Mouse (Mus musculus) gastrocnemius, postnatal 25 days (tissue): ENCODE results near the gene Kat8. TPM values are rescaled to one million over a fixed set of nuclear protein-coding genes. Genes with fewer than 3 reads are reported as not detected.

Experiments
- total RNA-seq, 2 experiments: library from RNA; stranded (reverse); gene quantifications; 1 replicate in 1 of 2; 2 replicates in 1 of 2; pipeline ENCODE4 v1.2.3; 2021

The Kat8 gene
- total RNA-seq, 2 experiments from 2014 or later: 19.9 to 20.0 TPM

Other genes starting within 250 kb of the Kat8 start
- gene Bcl7c, start 203.6 kb upstream of the Kat8 start, total RNA-seq: 10 to 100 TPM; 41.2 to 41.7 TPM
- gene Ctf1, start 199.8 kb upstream of the Kat8 start, total RNA-seq: 10 to 100 TPM; 13.8 to 15.1 TPM
- not detected for gene Ctf2, start 180.3 kb upstream of the Kat8 start, total RNA-seq
- gene Fbxl19, start 168.0 kb upstream of the Kat8 start, total RNA-seq: 1 to 10 TPM; 1.9 to 2.4 TPM
- 1 to 10 TPM; 8.9 to 9.5 TPM for gene Orai3, start 142.7 kb upstream of the Kat8 start, total RNA-seq
- 10 to 100 TPM; 15.0 to 15.4 TPM for gene Setd1a, start 135.8 kb upstream of the Kat8 start, total RNA-seq
- gene Gm49388, start 126.9 kb upstream of the Kat8 start, total RNA-seq: 1 to 10 TPM; 2.4 to 2.5 TPM
- gene Hsd3b7, start 111.9 kb upstream of the Kat8 start, total RNA-seq: 1 to 10 TPM; 4.4 to 9.1 TPM
- gene Stx4a, start 88.2 kb upstream of the Kat8 start, total RNA-seq: 10 to 100 TPM; 46.4 to 47.2 TPM
- 1 to 10 TPM in 1 of 2 experiments, under 1 TPM in 1; 0.64 to 1.2 TPM for gene Stx1b, start 88.0 kb upstream of the Kat8 start, total RNA-seq
- gene Zfp646, start 36.3 kb upstream of the Kat8 start, total RNA-seq: 10 to 100 TPM; 11.3 to 11.8 TPM
- 1 to 10 TPM; 2.8 to 4.5 TPM for gene Zfp668, start 35.7 kb upstream of the Kat8 start, total RNA-seq
- gene Prss53, start 21.5 kb upstream of the Kat8 start, total RNA-seq: 1 to 10 TPM; 1.5 to 1.6 TPM
- not detected for gene Gm21974, start 17.1 kb upstream of the Kat8 start, total RNA-seq
- 10 to 100 TPM; 12.7 to 18.3 TPM for gene Vkorc1, start 16.9 kb upstream of the Kat8 start, total RNA-seq
- 100 to 1,000 TPM; 142 to 143 TPM for gene Bckdk, start 8.4 kb upstream of the Kat8 start, total RNA-seq
- not detected for gene Prss8, start 17.6 kb downstream of the Kat8 start, total RNA-seq
- gene Prss36, start 34.2 kb downstream of the Kat8 start, total RNA-seq: 1 to 10 TPM; 4.4 to 6.1 TPM
- 10 to 100 TPM; 76.2 to 78.4 TPM for gene Fus, start 54.9 kb downstream of the Kat8 start, total RNA-seq
- under 1 TPM; 0.72 to 0.82 TPM for gene Pycard, start 81.4 kb downstream of the Kat8 start, total RNA-seq
- gene Trim72, start 91.4 kb downstream of the Kat8 start, total RNA-seq: 100 to 1,000 TPM; 235 to 294 TPM
- gene Itgam, start 150.1 kb downstream of the Kat8 start, total RNA-seq: 1 to 10 TPM; 1.1 to 2.6 TPM
- gene Gm49368, start 150.2 kb downstream of the Kat8 start, total RNA-seq: not detected
- under 1 TPM in 1 of 2 experiments, not detected in 1; 0.21 TPM for gene Itgax, start 217.0 kb downstream of the Kat8 start, total RNA-seq
- gene Itgad, start 241.9 kb downstream of the Kat8 start, total RNA-seq: not detected